Mouse (Mus musculus): ENCODE measurements around the gene Gm5426.
"Not testable (repeated sequence)": the region's sequence is repeated elsewhere in the genome, so short reads cannot be mapped to it uniquely, and the experiment has no call there.

Gene Gm5426

DNA sequence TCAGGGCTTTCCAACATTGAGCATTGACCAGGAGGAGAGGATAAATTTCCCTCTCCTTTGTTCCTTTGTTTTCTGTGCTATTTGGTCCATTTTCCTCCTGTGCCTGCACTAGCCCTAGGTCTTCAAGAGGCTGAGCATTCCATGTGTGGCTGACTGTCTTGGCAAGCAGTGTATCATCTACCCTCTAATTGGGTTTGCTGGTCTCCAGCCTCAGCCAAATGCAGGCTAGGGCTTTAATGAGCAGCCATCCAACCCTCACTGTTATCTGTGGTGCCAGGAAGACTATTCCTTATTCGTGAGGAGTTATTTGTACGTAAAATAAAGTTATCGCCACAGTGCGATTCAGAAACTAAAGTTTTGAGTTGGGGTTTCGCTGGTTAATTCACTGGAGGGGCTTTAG, 2.2 kb downstream of the Gm5426 start:
- DNase-seq (ENCODE audit: low read depth, low spot score) = no peak

GRCm38 (mm10) chr10:96139274-96139673, 2.9 kb downstream of the Gm5426 start:
- DNase-seq (ENCODE audit: low read depth, low spot score) = not testable (repeated sequence)

- DNase-seq (ENCODE audit: low read depth, low spot score) = no peak
These were observed 10.2 kb downstream of the Gm5426 start for GRCm38 (mm10) chr10:96146578-96146977.

GRCm38 (mm10) chr10:96148250-96148699, 11.9 kb downstream of the Gm5426 start:
- DNase-seq (ENCODE audit: low read depth, low spot score) = peak; percentile 60

- no peak for DNase-seq (ENCODE audit: low read depth, low spot score)
These were observed 14.2 kb downstream of the Gm5426 start for GRCm38 (mm10) chr10:96150401-96151116.

DNA sequence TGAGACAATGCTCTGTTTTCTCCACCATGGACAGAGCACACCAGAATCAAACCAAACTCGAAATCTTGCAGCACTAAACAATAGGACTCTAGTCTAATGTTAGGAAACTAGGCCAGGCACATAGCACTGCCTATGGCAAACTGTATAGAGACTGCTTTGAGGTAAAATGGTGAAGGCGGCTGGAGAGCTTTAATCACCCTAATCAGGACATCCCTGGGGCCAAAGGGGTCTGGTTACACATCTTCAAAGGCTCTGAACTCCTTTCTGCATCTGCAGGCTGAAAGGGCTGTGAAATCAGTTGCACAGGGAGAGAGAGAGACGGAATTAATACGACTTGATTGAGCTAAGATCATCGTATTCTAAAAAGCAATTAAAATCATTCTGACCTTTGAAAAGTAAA, 16.9 kb downstream of the Gm5426 start:
- DNase-seq (ENCODE audit: low read depth, low spot score) = no peak

DNA sequence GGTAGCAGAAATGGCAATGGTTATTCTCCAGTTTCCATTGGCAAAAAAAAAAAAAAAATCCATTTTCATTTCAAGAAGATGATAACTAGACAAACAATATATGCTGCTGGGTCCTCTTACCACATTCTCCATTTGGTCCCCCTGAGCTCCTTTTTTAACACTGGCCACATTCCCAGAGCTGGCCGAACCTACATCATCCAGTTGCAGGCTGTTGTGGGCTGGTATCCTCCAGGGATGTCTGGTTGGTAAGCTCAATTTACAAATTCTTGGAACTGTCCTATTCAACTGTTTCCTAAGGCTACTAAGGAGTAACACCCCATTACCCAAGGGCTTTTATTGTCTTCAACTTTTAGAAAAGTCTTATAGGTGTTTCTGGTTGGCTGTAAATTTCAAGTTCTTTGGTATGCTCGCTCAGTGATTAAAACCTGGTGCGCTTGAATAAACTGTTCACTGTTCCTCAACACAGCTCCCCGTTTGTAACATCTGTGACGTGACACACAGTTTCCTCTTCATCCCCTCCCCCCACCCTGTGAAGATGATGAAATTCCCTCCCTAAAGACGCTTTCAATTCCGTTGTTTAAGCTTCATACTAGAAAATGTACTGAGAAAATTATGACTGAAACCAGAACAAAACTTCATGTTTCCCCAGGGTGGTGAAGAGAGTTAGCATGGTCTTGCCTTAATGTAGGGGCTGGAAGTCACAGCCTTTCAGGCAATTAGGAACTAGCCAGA, 26.7 kb downstream of the Gm5426 start:
- DNase-seq (ENCODE audit: low read depth, low spot score) = no peak

DNA sequence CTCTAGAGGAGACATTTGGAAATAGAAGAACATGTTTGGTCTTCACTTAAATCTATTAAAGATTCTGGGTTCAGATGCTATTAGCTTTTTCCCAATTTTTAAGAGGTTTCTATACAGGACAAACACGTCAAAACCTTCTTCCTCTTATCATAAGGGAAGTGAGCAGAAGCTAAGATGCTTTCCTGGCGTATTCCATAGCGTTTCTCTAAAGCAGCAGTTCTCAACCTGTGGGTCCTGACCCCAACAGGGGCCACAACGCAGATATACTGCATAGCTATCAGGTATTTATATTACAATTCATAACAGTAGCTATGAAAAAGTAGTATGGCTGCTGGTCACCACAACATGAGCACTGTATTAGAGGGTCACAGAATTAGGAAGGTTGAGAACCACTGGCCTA, 27.4 kb downstream of the Gm5426 start:
- DNase-seq (ENCODE audit: low read depth, low spot score) = no peak

DNA sequence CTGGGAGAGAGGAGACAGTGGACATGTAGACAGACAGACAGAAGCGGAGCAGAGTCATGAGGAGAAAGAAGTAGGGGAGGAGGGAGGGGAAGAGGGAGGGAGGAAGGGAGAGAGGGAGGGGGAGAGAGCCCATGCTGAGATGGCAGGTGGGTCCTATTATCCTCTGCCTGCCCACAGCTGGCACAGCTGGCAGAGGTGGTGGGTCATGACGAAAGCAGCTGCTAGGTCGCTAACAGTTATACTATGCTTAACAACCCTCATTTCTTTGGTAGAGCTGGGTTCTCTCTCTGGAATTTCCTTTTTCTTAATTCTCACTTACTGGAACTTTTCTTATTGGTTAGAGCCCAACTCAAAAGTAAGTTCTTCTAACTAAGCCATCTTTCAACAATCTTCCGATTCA, 28.9 kb downstream of the Gm5426 start:
- DNase-seq (ENCODE audit: low read depth, low spot score) = no peak

DNA sequence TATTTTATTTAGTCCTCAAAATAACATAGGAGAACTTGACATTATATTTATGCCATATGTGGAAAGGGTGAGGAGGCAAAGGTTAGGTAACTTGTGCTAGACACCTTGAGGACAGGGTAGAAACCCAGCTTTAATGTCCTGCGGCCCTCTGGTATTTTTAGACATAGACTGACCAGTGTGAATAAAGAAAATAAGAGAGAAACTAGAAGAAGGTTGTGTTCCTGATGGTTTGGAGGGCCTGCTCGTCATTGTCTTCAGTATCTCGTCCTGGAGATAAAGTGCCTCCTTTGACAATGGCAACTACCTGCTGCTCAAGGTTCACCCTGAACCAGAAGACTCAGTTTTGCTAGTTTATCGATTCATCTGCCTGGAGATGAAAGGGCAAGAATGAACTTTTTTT, 32.6 kb downstream of the Gm5426 start:
- DNase-seq (ENCODE audit: low read depth, low spot score) = no peak

- no peak for DNase-seq (ENCODE audit: low read depth, low spot score)
These were observed 35.1 kb downstream of the Gm5426 start for GRCm38 (mm10) chr10:96171546-96171945.

DNA sequence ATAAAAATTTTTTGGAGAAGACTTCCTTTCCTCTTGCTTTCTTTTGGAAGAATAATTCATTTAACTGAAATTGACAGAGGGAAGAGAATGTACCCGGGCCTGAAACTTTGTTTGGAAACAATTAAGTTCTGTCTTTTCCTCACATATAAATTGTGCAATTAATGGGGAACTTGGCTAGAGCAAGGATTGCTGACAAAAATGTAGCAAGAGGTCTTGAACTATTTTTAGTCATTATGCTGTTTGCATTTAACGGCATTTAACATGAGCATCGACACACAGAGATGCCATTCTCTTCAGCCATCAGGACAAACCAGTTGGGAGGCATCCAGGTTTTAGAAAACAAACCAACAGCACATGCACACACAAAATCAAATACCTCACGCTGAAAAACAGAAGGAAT, 36.6 kb downstream of the Gm5426 start:
- no peak for DNase-seq (ENCODE audit: low read depth, low spot score)

DNA sequence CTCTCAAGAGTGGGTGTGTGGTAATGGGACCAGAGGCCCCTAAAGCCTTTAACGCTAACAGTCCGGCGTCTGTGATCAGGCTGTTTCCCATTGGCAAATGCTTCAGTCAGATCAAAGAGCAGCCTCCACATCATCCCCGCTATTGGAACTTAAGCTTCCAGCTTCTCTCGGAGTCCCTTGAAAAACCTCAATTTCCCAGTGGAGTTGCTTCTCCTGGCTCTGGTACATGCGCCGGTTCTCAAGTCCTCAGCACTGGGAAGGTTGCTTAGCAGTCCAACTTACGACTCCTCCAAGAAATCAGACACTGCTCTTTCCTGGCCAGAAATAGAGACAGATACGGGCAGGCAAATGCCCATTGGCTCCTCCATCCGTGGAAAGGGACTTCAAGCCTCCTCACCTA, 37.4 kb downstream of the Gm5426 start:
- no peak for DNase-seq (ENCODE audit: low read depth, low spot score)

DNA sequence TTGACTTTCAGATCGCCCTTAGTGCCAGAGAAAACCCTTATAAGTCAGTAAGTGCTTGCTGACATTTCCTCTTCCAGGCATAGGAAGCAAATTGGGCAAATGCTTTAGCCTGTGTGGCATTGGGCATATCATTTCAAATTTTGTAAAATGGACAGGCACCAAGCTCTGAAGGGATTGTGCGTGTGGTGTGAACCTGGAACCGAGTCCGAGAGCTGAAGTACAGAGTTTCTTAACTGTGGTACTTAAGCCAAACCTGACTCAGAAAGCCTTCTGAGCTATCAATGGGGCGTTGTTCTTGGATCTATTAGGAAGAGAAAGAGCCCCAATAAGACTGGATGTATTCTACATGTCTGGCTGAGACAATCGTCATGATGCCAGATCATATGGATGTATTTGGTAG, 40.5 kb downstream of the Gm5426 start:
- DNase-seq (ENCODE audit: low read depth, low spot score) = no peak

DNA sequence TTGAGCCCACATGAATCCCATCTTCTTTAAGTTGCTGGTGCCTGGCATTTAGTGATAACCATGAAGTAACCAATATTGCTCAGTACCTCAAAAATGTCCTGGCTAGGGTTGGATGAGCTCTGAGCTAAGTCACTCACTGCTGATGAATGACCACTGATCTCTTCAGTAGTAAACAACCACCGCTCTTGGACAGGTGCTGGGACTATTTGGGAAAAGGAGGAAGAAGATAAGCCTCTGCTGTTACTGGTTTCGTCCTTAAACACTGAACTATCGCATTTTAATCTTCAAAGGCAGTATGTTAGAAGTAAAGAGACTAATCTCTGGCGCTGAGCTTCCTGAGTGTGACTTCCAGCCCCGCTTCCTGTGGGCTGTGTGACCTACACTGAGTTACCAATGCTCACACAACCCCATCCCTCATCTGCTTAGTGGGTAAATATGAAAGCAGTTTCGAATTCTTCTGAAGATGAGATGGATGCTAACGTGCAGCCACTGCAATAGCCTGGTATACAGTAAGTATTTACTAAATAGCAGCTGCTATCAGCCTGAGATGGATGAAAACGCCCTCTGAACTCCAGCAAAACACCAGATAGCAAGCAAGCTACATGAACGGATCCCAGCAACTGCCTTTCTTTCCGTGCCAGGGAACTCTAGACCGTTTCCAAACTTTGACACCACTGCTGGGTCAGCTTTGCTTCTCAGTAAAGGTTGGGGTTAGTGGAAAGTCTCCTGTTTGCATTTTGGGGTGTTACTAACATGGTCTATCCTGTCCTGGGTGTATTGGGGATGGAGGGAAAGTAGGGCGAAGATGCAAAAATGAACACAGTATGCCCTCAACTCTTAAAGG, 44.4 kb downstream of the Gm5426 start:
- DNase-seq (ENCODE audit: low read depth, low spot score) = no peak

DNA sequence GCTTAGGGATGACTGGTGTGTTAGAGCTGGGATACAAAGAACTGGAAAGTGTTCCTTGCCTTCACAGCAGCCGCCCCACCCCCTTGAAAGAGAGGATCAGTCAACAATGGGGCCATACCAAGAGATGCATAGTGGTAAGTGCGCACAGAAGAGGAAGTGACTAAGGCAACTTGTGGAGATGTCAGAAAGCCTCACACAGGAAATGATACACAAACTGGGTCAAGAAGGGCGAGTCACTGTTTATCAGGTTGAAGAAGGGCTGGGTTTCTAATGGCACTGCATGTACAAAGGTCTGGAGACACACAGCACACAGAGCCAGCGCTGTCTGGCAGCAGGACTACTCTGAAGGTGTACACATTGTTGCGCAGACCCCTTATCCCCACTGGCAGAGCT, 45.0 kb downstream of the Gm5426 start:
- no peak for DNase-seq (ENCODE audit: low read depth, low spot score)

- no peak for DNase-seq (ENCODE audit: low read depth, low spot score)
These were observed 45.7 kb downstream of the Gm5426 start for GRCm38 (mm10) chr10:96181883-96182628.

GRCm38 (mm10) chr10:96185026-96185425, 48.6 kb downstream of the Gm5426 start:
- no peak for DNase-seq (ENCODE audit: low read depth, low spot score)

- DNase-seq (ENCODE audit: low read depth, low spot score) = no peak
These were observed 49.2 kb downstream of the Gm5426 start for GRCm38 (mm10) chr10:96185601-96186000.

Measured in embryo, embryonic 11.5 days (tissue).